Mouse (Mus musculus) kidney, adult 8-10 months (tissue): ENCODE data around the gene Cpxcr1.

Experiments used
- DNase-seq, 2 experiments: peaks; one replicate each; pipeline ENCODE4 v3.0.0; 2022

The Cpxcr1 gene

DNA sequence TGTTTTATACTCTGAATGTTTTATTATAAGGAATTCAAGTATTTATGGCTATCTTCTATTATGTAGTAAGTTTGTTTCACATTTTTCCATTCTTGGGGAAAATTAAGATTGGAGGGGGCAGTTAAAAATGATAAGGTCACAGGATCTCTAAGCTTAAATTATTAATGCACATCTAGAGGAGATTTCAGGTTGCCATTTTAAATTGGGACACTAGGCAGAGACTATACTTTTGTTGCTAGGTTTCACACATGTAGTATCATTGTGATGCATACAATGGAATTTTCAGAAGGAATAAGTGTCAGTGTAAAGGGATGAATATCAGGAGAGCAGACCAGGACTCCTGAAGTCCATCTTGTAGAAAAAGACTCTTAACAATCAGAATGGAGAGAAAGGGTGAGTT lies at the start of gene Cpxcr1:
TSS of gene Cpxcr1 (plus strand) at position 301 of the 400 bp plus-strand sequence.
- DNase-seq: no peak
